Mouse (Mus musculus) midbrain, embryonic 15.5 days (tissue): ENCODE results near the gene Pex26. TPM values are rescaled to one million over a fixed set of nuclear protein-coding genes. Genes with fewer than 3 reads are reported as not detected.

ENCODE experiments used
- ATAC-seq: fragments of 200-750 bp; cut with Nextera tagmentation; replicated peaks from 2 replicates; pipeline ENCODE4 v1.8.0; 2017; ENCODE audit warnings: moderate TSS enrichment
- H3K27ac ChIP-seq: fragments of 300-500 bp; sonication (generic); 2 replicates; pipeline ENCODE4 v1.5.1; 2015; ENCODE audit warnings: mild to moderate bottlenecking, inconsistent platforms
- H3K27me3 ChIP-seq: fragments of 300-500 bp; sonication (generic); replicated peaks from 2 replicates; pipeline ENCODE4 v1.6.1; 2015; ENCODE audit warnings: inconsistent platforms
- H3K36me3 ChIP-seq: fragments of 300-500 bp; sonication (generic); replicated peaks from 2 replicates; pipeline ENCODE4 v1.6.1; 2015; ENCODE audit warnings: inconsistent platforms
- H3K4me1 ChIP-seq: fragments of 300-500 bp; sonication (generic); 2 replicates; pipeline ENCODE4 v1.6.1; 2015; ENCODE audit warnings: inconsistent platforms
- H3K4me2 ChIP-seq: fragments of 300-500 bp; sonication (generic); 2 replicates; pipeline ENCODE4 v1.6.1; 2015; ENCODE audit warnings: inconsistent platforms, mild to moderate bottlenecking, moderate library complexity
- H3K4me3 ChIP-seq: fragments of 300-500 bp; sonication (generic); 2 replicates; pipeline ENCODE4 v1.5.1; 2015; ENCODE audit warnings: mild to moderate bottlenecking, inconsistent platforms
- H3K9ac ChIP-seq: fragments of 300-500 bp; sonication (generic); 2 replicates; pipeline ENCODE4 v1.6.1; 2015; ENCODE audit warnings: mild to moderate bottlenecking, inconsistent platforms
- H3K9me3 ChIP-seq: fragments of 300-500 bp; sonication (generic); 2 replicates; pipeline ENCODE4 v1.6.1; 2016; ENCODE audit warnings: inconsistent platforms
- WGBS: fragments of 180-500 bp; shearing (Covaris S2); methylation state at CpG from one replicate; pipeline ENCODE4 v1.1.7; 2015; ENCODE audit warnings: mixed read lengths; 5-methylcytosine and 5-hydroxymethylcytosine counted together
- polyA plus RNA-seq: library from polyadenylated mRNA; unstranded; fragments of >200 nt; fragmentation: Nextera tagmentation; extraction: Ambion mirVana; gene quantifications from 2 replicates; pipeline ENCODE4 v1.2.1, GENCODE M21; 2015

Pex26 gene
- polyA plus RNA-seq, 1 experiment from 2014 or later: 20.4 TPM

GRCm38 (mm10) chr6:121226043-121226442, 42.6 kb downstream of the Pex26 start:
- Histone ChIP-seq H3K27ac (no peak overlapping the region), H3K9ac (no peak overlapping the region), H3K4me3 (no peak overlapping the region), H3K36me3 (no peaks in the 10 kb centered on the region), H3K4me2 (no peak overlapping the region), H3K27me3 (no peaks in the 10 kb centered on the region), H3K9me3 (no peaks in the 10 kb centered on the region), H3K4me1 (no peaks in the 10 kb centered on the region)
- ATAC-seq: no peak
- WGBS: 71% methylated on average over 4 of the region's 4 CpGs

DNA sequence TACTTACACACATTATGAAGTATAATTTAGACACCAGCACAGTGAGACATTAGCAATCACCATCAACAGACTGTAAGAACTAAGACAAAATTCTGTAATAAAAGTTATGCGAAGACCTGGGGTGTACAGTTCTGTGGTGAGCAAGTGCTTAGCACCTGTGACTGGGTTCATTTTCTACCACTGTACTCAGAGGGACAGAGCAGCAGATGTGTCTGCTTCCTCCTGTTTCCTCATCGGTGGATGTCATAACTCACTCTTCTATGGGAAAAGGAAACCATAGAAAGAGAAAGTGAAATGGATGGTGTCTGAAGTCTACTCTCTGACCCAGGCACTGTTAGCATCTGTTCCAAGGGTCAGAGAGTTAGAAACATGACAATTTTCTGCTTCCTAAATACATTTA, 43.3 kb downstream of the Pex26 start:
- no peaks in the 10 kb centered on the region for H3K27me3 ChIP-seq
- H3K4me1 ChIP-seq: no peaks in the 10 kb centered on the region
- no peak overlapping the region for H3K4me2 ChIP-seq
- no peaks in the 10 kb centered on the region for H3K36me3 ChIP-seq
- ATAC-seq: no peak
- H3K4me3 ChIP-seq: no peak overlapping the region
- H3K9me3 ChIP-seq: no peaks in the 10 kb centered on the region
- H3K27ac ChIP-seq: no peak overlapping the region
- 93% methylated on average over 2 of the region's 2 CpGs for WGBS
- H3K9ac ChIP-seq: no peak overlapping the region

DNA sequence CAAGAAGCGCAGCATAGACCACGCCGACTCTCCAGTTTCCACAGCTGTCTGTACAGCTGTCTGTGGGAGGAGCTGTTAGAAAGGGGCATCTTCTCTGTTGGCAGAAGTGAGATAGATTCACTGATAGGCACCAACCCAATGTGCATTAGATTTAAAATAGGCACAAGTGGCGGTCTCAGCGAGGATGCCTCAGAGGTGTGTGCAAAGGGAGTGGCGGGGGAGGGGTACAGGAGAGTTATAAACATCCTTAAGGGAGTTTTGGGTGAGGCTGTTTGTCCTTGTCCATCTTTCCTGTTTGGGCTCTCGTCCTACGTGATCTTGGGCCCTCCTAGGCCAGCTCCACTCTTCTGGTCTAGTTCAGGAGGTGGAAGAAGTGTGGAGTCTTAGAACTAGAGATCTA, 45.0 kb downstream of the Pex26 start:
- Histone ChIP-seq H3K36me3 (no peaks in the 10 kb centered on the region), H3K4me2 (no peak overlapping the region), H3K9me3 (no peaks in the 10 kb centered on the region), H3K27ac (no peak overlapping the region), H3K4me3 (no peak overlapping the region), H3K9ac (no peak overlapping the region), H3K4me1 (no peaks in the 10 kb centered on the region), H3K27me3 (no peaks in the 10 kb centered on the region)
- ATAC-seq: no peak
- 72% methylated on average over 8 of the region's 8 CpGs for WGBS

- H3K9me3 ChIP-seq: no peaks in the 10 kb centered on the region
- no peak overlapping the region for H3K9ac ChIP-seq
- H3K36me3 ChIP-seq: no peaks in the 10 kb centered on the region
- H3K4me2 ChIP-seq: no peak overlapping the region
- H3K4me1 ChIP-seq: no peaks in the 10 kb centered on the region
- no peaks in the 10 kb centered on the region for H3K27me3 ChIP-seq
- ATAC-seq: no peak
- no peak overlapping the region for H3K4me3 ChIP-seq
- 83% methylated on average over 1 of the region's 1 CpGs for WGBS
- H3K27ac ChIP-seq: no peak overlapping the region
These were observed 49.2 kb downstream of the Pex26 start for GRCm38 (mm10) chr6:121232652-121233051.

DNA sequence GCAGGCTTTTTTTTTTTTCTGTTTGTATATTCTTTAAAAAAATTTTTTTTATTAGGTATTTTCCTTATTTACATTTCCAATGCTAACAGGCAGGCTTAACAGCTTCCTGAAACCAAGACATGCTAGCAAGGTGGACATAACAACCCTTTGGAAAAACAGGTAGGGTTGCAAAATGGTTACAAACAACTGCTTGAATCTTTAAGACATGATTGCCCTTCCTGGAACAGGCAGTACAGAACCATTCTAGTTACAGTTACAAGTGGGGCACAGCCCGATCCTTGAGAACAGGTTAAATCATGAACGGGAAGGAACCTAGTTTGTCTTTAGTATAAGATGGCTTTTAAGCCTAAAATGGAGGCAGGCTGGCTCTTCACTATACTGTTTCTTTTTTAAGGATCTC, 52.9 kb downstream of the Pex26 start:
- Histone ChIP-seq H3K9me3 (no peaks in the 10 kb centered on the region), H3K4me1 (no peaks in the 10 kb centered on the region), H3K9ac (no peak overlapping the region), H3K27me3 (no peaks in the 10 kb centered on the region), H3K4me3 (no peak overlapping the region), H3K27ac (no peak overlapping the region), H3K36me3 (no peaks in the 10 kb centered on the region), H3K4me2 (no peak overlapping the region)
- WGBS: 97% methylated on average over 2 of the region's 2 CpGs
- no peak for ATAC-seq

DNA sequence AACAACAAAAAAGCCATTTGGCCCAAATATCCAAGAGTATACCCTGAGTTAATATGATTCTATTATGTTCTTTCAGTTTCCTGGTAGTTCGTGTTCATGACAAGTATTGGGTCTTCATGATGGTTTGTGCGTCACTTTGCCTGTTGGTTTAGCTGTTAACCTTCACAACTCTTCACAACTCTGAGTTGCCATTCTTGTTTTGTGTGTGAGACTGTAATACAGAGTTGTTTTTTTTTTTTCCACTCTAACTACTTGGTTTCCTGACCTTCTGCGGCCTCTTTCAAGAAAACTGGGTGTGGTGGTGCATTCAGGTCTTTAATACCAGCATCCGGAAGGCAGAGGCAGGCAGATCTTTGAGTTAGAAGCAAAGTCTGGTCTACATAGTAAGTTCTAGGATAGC, 54.7 kb downstream of the Pex26 start:
- 92% methylated on average over 4 of the region's 4 CpGs for WGBS
- Histone ChIP-seq H3K36me3 (no peaks in the 10 kb centered on the region), H3K4me1 (no peaks in the 10 kb centered on the region), H3K9ac (no peak overlapping the region), H3K9me3 (no peaks in the 10 kb centered on the region), H3K27ac (no peak overlapping the region), H3K4me2 (no peak overlapping the region), H3K4me3 (no peak overlapping the region), H3K27me3 (no peaks in the 10 kb centered on the region)
- ATAC-seq: no peak

DNA sequence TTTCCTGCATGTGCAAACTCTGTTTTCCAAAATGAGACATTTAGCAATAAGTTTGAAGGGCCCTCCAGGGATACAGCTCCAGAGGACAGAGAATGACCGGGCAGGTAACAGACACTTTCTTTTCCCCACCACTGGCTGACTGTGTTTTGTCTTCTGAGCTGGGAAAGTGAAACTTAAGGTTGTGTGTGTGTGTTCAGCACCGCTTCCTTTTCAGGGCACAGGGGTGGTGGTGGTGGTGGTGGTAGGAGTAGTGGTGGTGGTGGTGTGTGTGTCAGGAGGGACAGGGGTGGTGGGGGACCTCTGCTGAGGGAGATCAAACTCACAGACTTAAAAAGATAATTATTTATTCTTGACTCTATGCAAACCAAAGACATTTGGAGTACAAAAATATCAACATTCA, 58.3 kb downstream of the Pex26 start:
- Histone ChIP-seq H3K9ac (no peak overlapping the region), H3K27me3 (no peaks in the 10 kb centered on the region), H3K27ac (no peak overlapping the region), H3K4me3 (no peak overlapping the region), H3K4me2 (no peak overlapping the region), H3K36me3 (no peaks in the 10 kb centered on the region), H3K9me3 (no peaks in the 10 kb centered on the region), H3K4me1 (0 out of 2 replicates have a peak, but pooled peaks cover 5% of the 10 kb centered on the region)
- WGBS: 87% methylated on average over 2 of the region's 2 CpGs
- no peak for ATAC-seq

DNA sequence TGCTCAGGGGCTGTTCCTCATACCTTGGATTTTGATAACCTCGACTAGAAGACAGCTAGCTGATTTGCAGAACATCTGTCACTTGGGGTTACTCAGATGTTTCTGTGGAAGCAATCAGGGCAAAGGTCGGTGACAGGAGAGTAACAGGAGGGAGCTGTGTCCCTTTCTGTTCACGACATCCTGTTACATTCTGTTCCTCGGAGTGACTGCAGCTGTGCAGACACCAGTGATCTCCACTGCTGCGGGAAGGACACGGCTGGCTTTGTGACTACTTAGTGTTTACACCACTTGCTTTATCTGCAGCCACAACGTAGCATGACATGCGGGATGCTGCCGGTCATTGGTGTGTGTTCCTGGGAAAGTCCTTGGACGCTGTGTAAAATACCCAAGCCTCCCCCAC, 59.7 kb downstream of the Pex26 start:
- 72% methylated on average over 10 of the region's 10 CpGs for WGBS
- ATAC-seq: no peak
- H3K4me2 ChIP-seq: no peak overlapping the region
- H3K4me3 ChIP-seq: no peak overlapping the region
- H3K9ac ChIP-seq: no peak overlapping the region
- H3K4me1 ChIP-seq: 0 out of 2 replicates have a peak, but pooled peaks cover 5% of the 10 kb centered on the region
- no peaks in the 10 kb centered on the region for H3K27me3 ChIP-seq
- H3K27ac ChIP-seq: no peak overlapping the region
- no peaks in the 10 kb centered on the region for H3K9me3 ChIP-seq
- H3K36me3 ChIP-seq: no peaks in the 10 kb centered on the region

DNA sequence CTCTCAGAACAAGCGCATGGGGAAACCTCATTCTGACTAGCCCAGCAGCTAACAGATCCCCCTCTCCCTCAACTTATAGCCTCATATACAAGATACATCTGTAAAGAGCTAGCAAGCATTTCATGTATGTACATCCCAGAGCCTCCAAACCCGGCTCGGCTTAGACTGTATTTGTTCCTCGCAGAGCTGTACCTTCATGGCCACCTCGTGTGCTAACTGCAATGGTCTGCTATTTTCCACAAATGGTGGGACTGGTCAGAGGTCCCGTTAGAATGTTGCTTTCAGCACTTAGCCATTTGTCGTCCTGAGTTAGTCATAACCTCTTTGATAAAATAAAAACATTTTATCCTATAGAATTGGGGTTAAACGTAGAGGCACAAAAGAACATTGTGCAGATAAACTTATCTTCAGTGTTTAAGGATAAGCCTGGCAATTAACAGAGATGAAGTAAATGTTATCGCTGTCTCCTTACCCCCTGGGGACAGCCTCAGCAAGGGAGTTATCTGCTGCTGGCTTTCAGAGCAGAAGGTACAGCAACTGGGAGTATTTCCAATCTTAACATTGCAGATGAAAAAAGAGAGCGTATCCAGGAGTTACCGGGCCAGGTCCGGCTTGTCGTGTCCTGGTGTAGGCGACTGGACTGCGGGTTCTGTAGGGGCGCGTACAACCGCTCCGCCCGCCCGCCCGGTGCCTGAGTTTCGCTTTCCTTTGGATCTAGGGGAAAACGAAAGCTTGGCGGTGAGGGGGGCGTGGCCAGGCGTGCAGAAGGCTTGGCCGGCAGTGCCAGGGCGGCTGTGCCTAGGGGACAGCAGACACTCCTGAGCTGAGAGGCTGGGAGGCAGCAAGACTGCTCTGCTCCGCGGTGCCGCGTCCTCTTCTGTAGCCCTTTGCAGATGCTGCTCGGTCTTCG, 61.9 kb downstream of the Pex26 start, which contains the start of gene Usp18:
Gene Usp18 (plus strand): TSS at position 780 of the 910 bp plus-strand sequence.
- peak within 1 kb of the TSS; percentile 87 for H3K4me2 ChIP-seq
- ATAC-seq: peak; percentile 92
- peak within 1 kb of the TSS; percentile 4; the same call in 1 of the 2 replicates for H3K9ac ChIP-seq
- peak within 1 kb of the TSS; percentile 47 for H3K4me3 ChIP-seq
- H3K4me1 ChIP-seq: 0 out of 2 replicates have a peak, but pooled peaks cover 5% of the 10 kb centered on the region
- 10% methylated on average over 35 of the region's 35 CpGs for WGBS
- H3K27me3 ChIP-seq: no peaks in the 10 kb centered on the region
- no peak within 1 kb of the TSS for H3K27ac ChIP-seq
- no peaks in the 10 kb centered on the region for H3K36me3 ChIP-seq
- H3K9me3 ChIP-seq: no peaks in the 10 kb centered on the region

GRCm38 (mm10) chr6:121246037-121246361, 62.5 kb downstream of the Pex26 start:
- no peaks in the 10 kb centered on the region for H3K36me3 ChIP-seq
- H3K27ac ChIP-seq: no peak overlapping the region
- peak overlapping the region; percentile 87 for H3K4me2 ChIP-seq
- WGBS: 13% methylated on average over 4 of the region's 4 CpGs
- peak overlapping the region; percentile 47 for H3K4me3 ChIP-seq
- H3K9me3 ChIP-seq: no peaks in the 10 kb centered on the region
- peak overlapping the region; percentile 4; the same call in 1 of the 2 replicates for H3K9ac ChIP-seq
- ATAC-seq: 0 out of 2 replicates have a peak, but pooled peaks have one; percentile 33
- no peaks in the 10 kb centered on the region for H3K27me3 ChIP-seq
- H3K4me1 ChIP-seq: 0 out of 2 replicates have a peak, but pooled peaks cover 5% of the 10 kb centered on the region
